Mouse (Mus musculus) CH12.LX (cell line): Measurements from ENCODE around the gene Acvr2b.

Source experiments
- CTCF ChIP-seq, 2 experiments: IDR thresholded peaks in 1 of 2; conservative IDR thresholded peaks in 1 of 2; 2 replicates each; pipeline ENCODE4 v1.5.1; 2011 to 2012; ENCODE audit warnings: low read depth in 2 of 2, low read length in 2 of 2, improper control_type of control experiment in 1 of 2, inconsistent platforms in 1 of 2, mild to moderate bottlenecking in 1 of 2, moderate library complexity in 1 of 2
- MAX ChIP-seq: IDR thresholded peaks from 2 replicates; pipeline ENCODE4 v1.6.1; 2011; ENCODE audit warnings: low read length, improper control_type of control experiment
- NELFE ChIP-seq: IDR thresholded peaks from 2 replicates; pipeline ENCODE4 v1.6.1; 2011; ENCODE audit warnings: low read depth, low read length, improper control_type of control experiment

- TF ChIP-seq MAX, result no peak
- TF ChIP-seq CTCF (conservative IDR thresholded peaks at IDR 0.05 in 1 of 2, IDR thresholded peaks at IDR 0.05 in 1 of 2; ENCODE audit: low read depth in 2 of 2, low read length in 2 of 2), result no peak
- no peak for TF ChIP-seq NELFE
Observed at GRCm38 (mm10) chr9:119375008-119375407, 26.9 kb upstream of the Acvr2b start.
